Mouse (Mus musculus) CH12.LX (cell line): ENCODE measurements around the gene Bmp6.

Experiments
- CHD1 ChIP-seq: IDR thresholded peaks from 2 replicates; pipeline ENCODE4 v1.6.1; 2012; ENCODE audit warnings: low read depth, low read length, improper control_type of control experiment, inconsistent platforms
- CTCF ChIP-seq, 2 experiments: IDR thresholded peaks in 1 of 2; conservative IDR thresholded peaks in 1 of 2; 2 replicates each; pipeline ENCODE4 v1.5.1; 2011 to 2012; ENCODE audit warnings: low read depth in 2 of 2, low read length in 2 of 2, improper control_type of control experiment in 1 of 2, inconsistent platforms in 1 of 2, mild to moderate bottlenecking in 1 of 2, moderate library complexity in 1 of 2
- E2F4 ChIP-seq: IDR thresholded peaks from 2 replicates; pipeline ENCODE4 v1.6.1; 2011; ENCODE audit warnings: low read depth, low read length, improper control_type of control experiment; ENCODE audit not compliant: insufficient replicate concordance
- EP300 ChIP-seq: IDR thresholded peaks from 2 replicates; pipeline ENCODE4 v1.6.1; 2011; ENCODE audit warnings: low read length, improper control_type of control experiment
- HCFC1 ChIP-seq: IDR thresholded peaks from 2 replicates; pipeline ENCODE4 v1.6.1; 2012; ENCODE audit warnings: low read depth, mild to moderate bottlenecking, inconsistent platforms, low read length, improper control_type of control experiment
- JUND ChIP-seq: conservative IDR thresholded peaks from 2 replicates; pipeline ENCODE4 v1.6.1; 2011; ENCODE audit warnings: low read depth, low read length, improper control_type of control experiment
- MYC ChIP-seq: IDR thresholded peaks from 2 replicates; pipeline ENCODE4 v1.6.1; 2011; ENCODE audit warnings: low read depth, mild to moderate bottlenecking, improper control_type of control experiment, low read length
- POLR2A ChIP-seq: IDR thresholded peaks from 2 replicates; pipeline ENCODE4 v1.6.1; 2011; ENCODE audit warnings: low read depth, mild to moderate bottlenecking, improper control_type of control experiment, low read length
- RAD21 ChIP-seq: IDR thresholded peaks from 2 replicates; pipeline ENCODE4 v1.6.1; 2011; ENCODE audit warnings: low read depth, mild to moderate bottlenecking, low read length, improper control_type of control experiment, moderate library complexity
- SMC3 ChIP-seq: IDR thresholded peaks from 2 replicates; pipeline ENCODE4 v1.6.1; 2011; ENCODE audit warnings: low read depth, low read length, improper control_type of control experiment
- UBTF ChIP-seq: IDR thresholded peaks from 2 replicates; pipeline ENCODE4 v1.6.1; 2012; ENCODE audit warnings: low read depth, mild to moderate bottlenecking, inconsistent platforms, low read length, improper control_type of control experiment, moderate library complexity
- ZC3H11A ChIP-seq: IDR thresholded peaks from 2 replicates; pipeline ENCODE4 v1.6.1; 2012; ENCODE audit warnings: low read depth, mild to moderate bottlenecking, inconsistent platforms, low read length, improper control_type of control experiment

- no peak for TF ChIP-seq CHD1
- no peak for TF ChIP-seq CTCF (conservative IDR thresholded peaks at IDR 0.05 in 1 of 2, IDR thresholded peaks at IDR 0.05 in 1 of 2; ENCODE audit: low read depth in 2 of 2, low read length in 2 of 2)
- TF ChIP-seq ZC3H11A = no peak
- TF ChIP-seq JUND = no peak
- no peak for TF ChIP-seq SMC3
- no peak for TF ChIP-seq POLR2A
- no peak for TF ChIP-seq HCFC1
- no peak for TF ChIP-seq UBTF
- TF ChIP-seq EP300 = no peak
- TF ChIP-seq MYC = no peak
- no peak for TF ChIP-seq E2F4
- TF ChIP-seq RAD21 = no peak
Observed at GRCm38 (mm10) chr13:38529576-38529975, 184.7 kb downstream of the Bmp6 start.
